Mouse (Mus musculus) lung, postnatal 36 days (tissue): Measurements from ENCODE around the gene Polr3e.
A peak's percentile ranks its signal among the peaks of the same experiment; 100 is the strongest.
"Not testable (repeated sequence)": the region's sequence is repeated elsewhere in the genome, so short reads cannot be mapped to it uniquely, and the experiment has no call there.

Experiments used
- DNase-seq: peaks from one replicate; pipeline ENCODE4 v3.0.0; 2022; ENCODE audit warnings: mixed read lengths

Polr3e gene

GRCm38 (mm10) chr7:120917592-120918461 is at the start of gene Polr3e:
Gene Polr3e (plus strand): TSS chr7:120917744.
- peak; percentile 99 for DNase-seq

- DNase-seq: no peak
Observed at GRCm38 (mm10) chr7:120869883-120870282, 47.7 kb upstream of the Polr3e start.

GRCm38 (mm10) chr7:120870431-120871008 is 47.0 kb upstream of the Polr3e start:
- no peak for DNase-seq

GRCm38 (mm10) chr7:120873083-120873482 is 44.5 kb upstream of the Polr3e start:
- no peak for DNase-seq

- no peak for DNase-seq
Observed at GRCm38 (mm10) chr7:120874021-120874420, 43.5 kb upstream of the Polr3e start.

- peak; percentile 60 for DNase-seq
Observed at GRCm38 (mm10) chr7:120874764-120875539, 42.6 kb upstream of the Polr3e start.

GRCm38 (mm10) chr7:120875540-120876388 is 41.8 kb upstream of the Polr3e start:
- no peak for DNase-seq

- DNase-seq: no peak
Observed at GRCm38 (mm10) chr7:120878271-120878670, 39.3 kb upstream of the Polr3e start.

- DNase-seq: no peak
Observed at GRCm38 (mm10) chr7:120879972-120880371, 37.6 kb upstream of the Polr3e start.

GRCm38 (mm10) chr7:120880770-120881169 is 36.8 kb upstream of the Polr3e start:
- no peak for DNase-seq

- no peak for DNase-seq
Observed at GRCm38 (mm10) chr7:120881451-120881850, 36.1 kb upstream of the Polr3e start.

GRCm38 (mm10) chr7:120882674-120883073 is 34.9 kb upstream of the Polr3e start:
- DNase-seq: no peak

- no peak for DNase-seq
Observed at GRCm38 (mm10) chr7:120883523-120884290, 33.8 kb upstream of the Polr3e start.

- no peak for DNase-seq
Observed at GRCm38 (mm10) chr7:120884746-120885145, 32.8 kb upstream of the Polr3e start.

- no peak for DNase-seq
Observed at GRCm38 (mm10) chr7:120893123-120893522, 24.4 kb upstream of the Polr3e start.

GRCm38 (mm10) chr7:120897054-120897453 is 20.5 kb upstream of the Polr3e start:
- DNase-seq: no peak

GRCm38 (mm10) chr7:120897711-120898335 is 19.7 kb upstream of the Polr3e start:
- no peak for DNase-seq

- DNase-seq: no peak
Observed at GRCm38 (mm10) chr7:120900191-120900590, 17.4 kb upstream of the Polr3e start.

- DNase-seq: peak; percentile 22
Observed at GRCm38 (mm10) chr7:120901701-120902100, 15.8 kb upstream of the Polr3e start.

- no peak for DNase-seq
Observed at GRCm38 (mm10) chr7:120902931-120903330, 14.6 kb upstream of the Polr3e start.

- not testable (repeated sequence) for DNase-seq
Observed at GRCm38 (mm10) chr7:120910172-120910571, 7.4 kb upstream of the Polr3e start.
